Mouse (Mus musculus): Measurements from ENCODE around the gene Clec10a.
"Not testable (repeated sequence)": the region's sequence is repeated elsewhere in the genome, so short reads cannot be mapped to it uniquely, and the experiment has no call there.

DNA sequence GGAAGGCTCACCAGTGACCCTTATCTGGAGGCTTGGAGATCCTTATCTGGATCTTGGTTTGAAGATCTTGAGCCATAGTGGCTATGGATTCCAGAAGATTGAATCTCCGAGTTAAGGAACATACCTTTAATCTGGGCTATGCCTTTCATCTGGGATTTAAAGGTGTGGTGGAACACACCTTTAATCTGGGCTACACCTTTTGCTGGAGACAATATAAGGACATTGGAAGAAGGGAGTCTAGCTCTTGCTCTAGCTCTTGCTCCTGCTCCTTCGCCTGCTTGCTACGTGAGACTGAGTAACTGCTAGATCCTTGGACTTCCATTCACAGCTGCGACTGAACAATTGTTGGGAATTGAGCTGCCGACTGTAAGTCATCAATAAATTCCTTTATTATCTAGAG, at the start of gene Clec10a:
- not testable (repeated sequence) for TF ChIP-seq HCFC1 (IDR thresholded peaks at IDR 0.05; ENCODE audit: low read depth, low read length); POLR2AphosphoS2 (IDR thresholded peaks at IDR 0.05; ENCODE audit: low read length); ELF1 (IDR thresholded peaks at IDR 0.05; ENCODE audit: low read depth, low read length); ZKSCAN1 (IDR thresholded peaks at IDR 0.05; ENCODE audit: low read depth, low read length); GATA1 (IDR thresholded peaks at IDR 0.05; ENCODE audit: low read depth, low read length); CTCF (IDR thresholded peaks at IDR 0.05 in 2 of 3, conservative IDR thresholded peaks at IDR 0.05 in 1 of 3; ENCODE audit: control insufficient read depth in 1 of 3, insufficient read depth in 1 of 3, low read depth in 2 of 3, low read length in 3 of 3, poor library complexity in 1 of 3, severe bottlenecking in 1 of 3); MYC (IDR thresholded peaks at IDR 0.05; ENCODE audit: low read depth, low read length); E2F4 (IDR thresholded peaks at IDR 0.05; ENCODE audit: borderline replicate concordance, low read depth, low read length); RAD21 (IDR thresholded peaks at IDR 0.05; ENCODE audit: low read depth, low read length); POLR2A (IDR thresholded peaks at IDR 0.05; ENCODE audit: control insufficient read depth in 1 of 2, insufficient read depth in 1 of 2, low read depth in 1 of 2, low read length in 2 of 2, poor library complexity in 1 of 2); TBP (IDR thresholded peaks at IDR 0.05; ENCODE audit: low read depth, low read length); ZNF384 (IDR thresholded peaks at IDR 0.05; ENCODE audit: low read depth, low read length); JUND (IDR thresholded peaks at IDR 0.05; ENCODE audit: low read depth, low read length)

Data from MEL (cell line).